Mouse (Mus musculus) layer of hippocampus, adult 2 months (tissue): ENCODE results near the gene Ptpn7. TPM values are rescaled to one million over a fixed set of nuclear protein-coding genes. Genes with fewer than 3 reads are reported as not detected.

ENCODE experiments used
- DNase-seq, 2 experiments: peaks; one replicate each; pipeline ENCODE4 v3.0.0; 2022; ENCODE audit warnings: low spot score in 2 of 2
- H3K27ac ChIP-seq: fragments of 200-600 bp; 2 replicates; pipeline ENCODE4 v1.8.1; 2022
- H3K4me3 ChIP-seq: fragments of 200-600 bp; 2 replicates; pipeline ENCODE4 v1.8.1; 2022; ENCODE audit warnings: mild to moderate bottlenecking
- CTCF ChIP-seq: fragments of 200-600 bp; conservative IDR thresholded peaks from 2 replicates; pipeline ENCODE4 v1.8.1; 2022; ENCODE audit warnings: antibody characterized with exemption, mild to moderate bottlenecking, moderate library complexity
- total RNA-seq, 2 experiments: library from RNA; stranded (reverse); gene quantifications; 2 replicates each; pipeline ENCODE4 v1.2.3; 2021

Gene Ptpn7
- total RNA-seq, 2 experiments from 2014 or later: not detected

DNA sequence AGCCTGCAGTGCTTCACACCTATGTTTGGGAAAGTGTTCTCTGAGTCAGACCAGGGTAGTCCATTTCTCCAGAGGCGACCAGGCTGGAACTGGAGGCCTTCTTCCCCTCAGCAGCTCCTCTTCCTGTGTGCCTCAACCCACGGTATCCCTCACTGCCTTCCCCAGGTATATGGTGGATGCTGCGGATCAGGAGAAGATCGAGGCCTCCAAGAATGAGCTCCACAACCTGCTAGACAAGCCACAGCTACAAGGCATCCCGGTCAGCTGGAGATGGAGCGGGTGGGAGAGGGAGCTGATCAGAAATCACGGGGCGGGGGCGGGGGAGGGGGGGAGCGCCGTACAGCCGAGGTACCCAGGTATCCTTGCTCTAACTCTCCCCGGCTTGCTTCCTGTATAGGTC, 21.5 kb downstream of the Ptpn7 start:
- peak overlapping the region; percentile 93 for H3K27ac ChIP-seq
- DNase-seq: no peak
- H3K4me3 ChIP-seq: peak overlapping the region; percentile 55; the same call in 1 of the 2 replicates
- TF ChIP-seq CTCF: no peak

DNA sequence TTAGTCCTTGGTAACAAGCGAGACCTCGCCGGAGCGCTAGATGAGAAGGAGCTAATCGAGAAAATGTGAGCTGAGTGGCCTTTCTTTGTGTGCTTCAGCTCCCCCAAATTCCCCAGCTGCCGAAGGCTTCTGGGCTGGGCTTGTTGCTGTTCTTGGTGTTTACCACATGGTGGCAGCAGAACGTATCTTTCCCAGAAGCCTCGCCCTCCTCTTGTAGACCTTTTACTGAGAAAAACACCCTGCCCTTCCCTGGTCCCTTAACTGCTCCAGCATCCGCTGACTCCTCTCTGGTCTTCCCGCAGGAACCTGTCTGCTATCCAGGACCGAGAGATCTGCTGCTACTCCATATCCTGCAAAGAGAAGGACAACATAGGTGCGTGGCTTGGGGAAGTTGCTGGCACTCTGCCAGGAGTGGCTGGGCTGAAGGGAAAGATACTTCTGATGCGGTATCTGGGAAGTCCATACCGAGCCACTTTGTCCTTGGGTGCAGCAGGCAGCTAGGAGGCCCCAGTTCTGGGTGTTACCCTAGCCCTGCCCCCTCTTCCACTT, 22.0 kb downstream of the Ptpn7 start:
- DNase-seq: peak; percentile 77 to 89
- H3K27ac ChIP-seq: peak overlapping the region; percentile 93
- H3K4me3 ChIP-seq: peak overlapping the region; percentile 55
- peak; percentile 97 for TF ChIP-seq CTCF

DNA sequence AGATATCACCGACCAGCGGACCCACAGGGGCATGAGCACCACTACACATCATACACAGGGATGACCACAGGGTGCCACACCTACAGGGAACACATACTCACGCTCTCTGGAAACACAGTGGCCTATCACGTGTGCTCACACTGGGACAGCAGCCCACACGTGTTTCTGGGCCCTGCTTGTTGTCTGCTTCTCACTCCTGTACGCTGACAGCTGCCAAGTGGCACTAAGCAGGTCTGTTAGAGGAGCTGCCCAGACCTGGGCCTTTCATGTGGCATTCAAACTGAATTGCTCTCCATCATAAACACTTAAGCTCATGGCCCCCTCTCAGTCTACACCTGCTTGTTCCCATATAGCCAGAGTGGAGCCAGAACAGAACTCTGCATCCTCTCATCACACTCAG, 23.8 kb downstream of the Ptpn7 start:
- no peak overlapping the region for H3K4me3 ChIP-seq
- H3K27ac ChIP-seq: peak overlapping the region; percentile 93
- no peak for TF ChIP-seq CTCF
- no peak for DNase-seq

DNA sequence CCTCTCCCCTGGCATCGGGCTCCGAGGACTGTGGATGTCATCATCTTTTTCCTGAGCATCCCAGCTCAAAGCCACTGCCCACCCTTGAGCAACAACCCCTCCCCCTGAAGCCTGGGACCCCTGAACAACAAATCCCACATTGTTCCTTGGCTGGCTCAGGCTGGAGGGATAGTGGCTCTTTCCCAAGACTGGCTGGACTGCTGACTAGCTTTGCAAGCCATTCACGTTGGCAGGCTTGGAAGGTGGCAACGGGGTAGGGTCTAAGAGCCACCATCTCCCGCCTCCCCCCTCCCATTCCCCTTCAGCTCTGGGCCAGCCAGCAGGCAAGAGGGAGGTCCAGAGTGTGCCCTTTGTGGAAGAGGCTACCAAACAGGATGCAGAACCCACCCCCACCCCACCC, 26.1 kb downstream of the Ptpn7 start:
- peak; percentile 57 to 84 for DNase-seq
- Histone ChIP-seq H3K4me3 (no peak overlapping the region; the same call in 1 of the 2 replicates), H3K27ac (peak overlapping the region; percentile 93)
- no peak for TF ChIP-seq CTCF

DNA sequence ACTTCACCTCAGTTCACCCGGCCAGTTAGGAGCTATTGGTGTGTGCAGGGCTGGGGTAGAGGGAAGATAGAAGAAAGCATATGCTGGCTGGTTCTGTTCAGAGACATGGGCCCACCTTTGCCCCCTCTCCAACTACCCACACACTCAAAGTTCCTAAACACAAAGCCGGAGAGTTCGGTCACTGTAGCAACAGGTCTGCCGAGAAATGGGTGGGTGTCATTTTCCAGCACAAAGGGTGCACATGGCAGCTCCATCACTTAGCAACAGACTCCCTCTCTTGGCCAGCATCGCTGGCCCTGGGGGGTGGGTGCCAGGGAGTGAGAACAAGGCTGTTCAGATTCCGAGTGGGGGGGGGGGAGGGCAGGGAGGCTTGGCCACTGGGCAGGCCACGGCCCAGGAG, 26.6 kb downstream of the Ptpn7 start:
- no peak for TF ChIP-seq CTCF
- H3K27ac ChIP-seq: peak overlapping the region; percentile 93

DNA sequence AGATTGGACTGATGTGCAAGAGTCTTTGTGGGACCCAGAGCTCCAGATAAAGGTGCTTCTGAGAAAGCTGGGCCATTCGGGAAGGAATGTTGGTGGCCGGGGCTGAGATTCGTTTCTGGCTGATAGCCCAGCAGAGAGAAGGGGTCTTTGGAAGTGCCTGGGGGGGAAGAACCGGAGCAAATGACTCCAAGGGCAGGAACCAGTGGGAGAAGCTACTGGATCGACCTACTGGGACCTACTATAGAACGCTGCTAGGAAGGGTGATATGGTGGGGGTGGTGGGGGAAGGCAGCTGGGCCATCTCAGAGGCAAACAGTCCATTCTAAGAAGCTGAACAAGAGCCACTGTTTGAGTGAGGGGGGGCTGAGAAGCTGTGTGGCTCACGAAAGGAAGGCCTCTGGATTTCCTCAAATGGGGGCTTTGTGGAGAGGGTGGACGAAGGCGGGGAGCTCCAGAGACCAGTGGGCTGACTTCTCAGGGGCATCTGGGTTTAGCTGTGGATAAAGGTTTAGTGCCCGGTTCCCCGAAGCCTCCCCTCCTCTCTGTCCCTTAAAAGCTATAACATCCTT, 27.1 kb downstream of the Ptpn7 start:
- Histone ChIP-seq H3K27ac (peak overlapping the region; percentile 93), H3K4me3 (peak overlapping the region; percentile 24)
- no peak for DNase-seq
- no peak for TF ChIP-seq CTCF

More for the DNA sequence above, 26.6 kb downstream of the Ptpn7 start:
- peak; percentile 66 to 79 for DNase-seq
- H3K4me3 ChIP-seq: peak overlapping the region; percentile 24; the same call in 1 of the 2 replicates

DNA sequence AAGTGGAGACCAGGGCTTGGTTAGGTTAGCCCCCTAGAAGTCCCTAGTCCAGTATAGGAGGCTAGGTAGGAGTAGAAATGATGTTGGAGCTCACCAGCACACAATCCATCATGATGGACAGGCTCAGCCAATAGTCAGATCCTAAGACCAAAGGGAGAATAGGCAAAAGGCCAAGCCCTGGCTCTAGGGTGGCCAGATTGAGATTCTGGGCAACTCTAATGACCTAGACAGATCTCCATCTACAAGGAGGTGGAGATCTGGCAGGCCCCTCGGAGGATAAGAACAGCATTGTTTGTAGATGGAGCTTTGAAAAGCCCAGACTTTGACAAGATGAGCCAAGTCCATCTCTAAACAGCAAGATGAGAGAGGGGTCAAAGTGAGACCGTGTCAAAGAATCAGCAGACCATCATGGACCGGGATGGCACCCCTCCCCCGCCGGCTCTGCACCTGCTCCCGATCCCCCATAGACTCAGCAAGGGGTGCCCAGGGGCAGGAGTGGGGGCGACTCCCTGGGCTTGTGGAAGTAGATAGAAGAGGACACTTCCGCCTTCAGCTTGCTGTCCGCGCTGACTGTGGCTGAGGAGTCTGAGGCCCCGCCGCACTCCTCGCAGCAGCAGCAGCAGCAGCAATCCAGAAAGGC, 28.0 kb downstream of the Ptpn7 start:
- H3K27ac ChIP-seq: peak overlapping the region; percentile 93

DNA sequence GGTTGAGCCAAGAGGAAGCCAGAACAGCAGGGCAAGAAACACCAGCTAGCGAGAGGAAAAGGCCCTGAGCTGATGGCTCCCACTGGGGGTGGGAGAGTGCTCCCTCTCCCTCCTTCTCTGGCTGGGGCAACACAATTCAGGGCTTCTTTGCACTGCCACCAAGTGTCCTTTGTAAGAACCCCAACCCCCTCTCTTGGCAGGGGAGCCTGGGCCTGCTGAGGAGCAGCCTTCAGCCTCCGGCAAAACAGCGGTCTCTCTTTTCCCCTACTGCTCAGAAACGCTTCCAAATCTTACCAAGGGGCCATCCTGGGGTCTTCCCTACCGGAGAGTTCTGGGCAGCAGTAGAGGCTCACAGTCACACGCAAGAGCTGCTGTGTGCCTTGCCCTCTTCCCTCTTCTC, 30.2 kb downstream of the Ptpn7 start:
- Histone ChIP-seq H3K4me3 (peak overlapping the region; percentile 35), H3K27ac (peak overlapping the region; percentile 93)
- DNase-seq: peak; percentile 62 to 84
- peak; percentile 21; the same call in 1 of the 2 replicates for TF ChIP-seq CTCF

More for the DNA sequence above, 28.0 kb downstream of the Ptpn7 start:
- no peak for DNase-seq
- H3K4me3 ChIP-seq: peak overlapping the region; percentile 8; the same call in 1 of the 2 replicates
- no peak for TF ChIP-seq CTCF

DNA sequence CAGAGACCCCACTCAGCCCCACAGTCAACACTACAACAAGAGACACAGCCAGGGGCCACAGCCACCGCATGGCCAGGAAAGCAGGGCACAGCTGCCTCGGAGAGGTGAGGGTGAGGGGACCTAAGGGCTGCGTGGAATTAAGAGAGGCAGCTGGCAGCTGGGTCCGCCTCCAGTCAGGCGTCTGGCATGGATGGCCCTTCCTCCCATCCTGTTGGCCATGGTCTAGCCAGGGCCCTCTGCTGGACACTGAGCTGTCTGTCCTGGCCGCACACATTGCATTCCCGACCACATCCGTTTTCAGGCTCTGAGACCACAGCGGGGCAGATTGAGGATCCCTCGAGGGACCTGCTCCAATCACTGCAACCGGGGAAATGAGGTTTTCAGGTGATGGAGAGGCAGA, 34.9 kb downstream of the Ptpn7 start, which contains the start of gene Gpr37l1:
Gpr37l1 (minus strand) TSS at position 247 of the 400 bp plus-strand sequence.
- TF ChIP-seq CTCF: peak; percentile 77
- peak within 1 kb of the TSS; percentile 90 for H3K27ac ChIP-seq
- peak in 1 of 2 experiments; percentile 64 for DNase-seq
- H3K4me3 ChIP-seq: peak within 1 kb of the TSS; percentile 54

DNA sequence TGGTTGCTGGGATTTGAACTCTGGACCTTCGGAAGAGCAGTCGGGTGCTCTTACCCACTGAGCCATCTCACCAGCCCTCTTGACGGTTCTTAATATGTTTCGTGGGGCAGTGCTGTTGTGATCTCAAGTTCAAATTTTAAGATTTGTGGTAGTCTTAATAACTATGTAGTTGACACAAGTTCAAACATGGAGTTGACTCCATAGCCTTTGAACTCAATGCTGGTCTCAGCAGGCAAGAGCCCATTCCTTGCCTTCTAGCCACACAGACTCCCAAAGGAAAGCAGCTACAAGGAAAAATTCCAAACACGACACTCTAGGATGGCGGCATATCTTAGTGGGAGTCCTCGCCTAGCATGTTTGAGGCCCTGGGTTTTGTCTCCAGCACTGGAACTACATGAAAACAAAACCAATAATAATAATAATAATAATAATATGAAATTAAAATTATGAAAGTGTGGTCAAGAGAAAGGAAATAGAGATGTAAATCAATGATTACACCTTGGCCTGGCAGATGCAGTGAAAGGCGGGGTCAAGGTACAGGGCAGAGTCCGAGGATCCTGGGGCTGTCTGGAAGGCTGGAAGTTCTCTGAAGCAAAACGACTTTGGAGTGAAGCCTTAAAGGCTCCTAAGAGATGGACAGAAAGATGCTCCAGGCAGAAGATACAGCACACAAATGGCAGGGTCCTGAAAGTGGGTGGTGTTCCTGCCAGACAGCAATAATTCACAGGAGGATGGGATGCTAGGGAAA, 36.1 kb downstream of the Ptpn7 start:
- TF ChIP-seq CTCF: no peak
- Histone ChIP-seq H3K27ac (peak overlapping the region; percentile 70; the same call in 1 of the 2 replicates), H3K4me3 (no peak overlapping the region)
- DNase-seq: no peak

DNA sequence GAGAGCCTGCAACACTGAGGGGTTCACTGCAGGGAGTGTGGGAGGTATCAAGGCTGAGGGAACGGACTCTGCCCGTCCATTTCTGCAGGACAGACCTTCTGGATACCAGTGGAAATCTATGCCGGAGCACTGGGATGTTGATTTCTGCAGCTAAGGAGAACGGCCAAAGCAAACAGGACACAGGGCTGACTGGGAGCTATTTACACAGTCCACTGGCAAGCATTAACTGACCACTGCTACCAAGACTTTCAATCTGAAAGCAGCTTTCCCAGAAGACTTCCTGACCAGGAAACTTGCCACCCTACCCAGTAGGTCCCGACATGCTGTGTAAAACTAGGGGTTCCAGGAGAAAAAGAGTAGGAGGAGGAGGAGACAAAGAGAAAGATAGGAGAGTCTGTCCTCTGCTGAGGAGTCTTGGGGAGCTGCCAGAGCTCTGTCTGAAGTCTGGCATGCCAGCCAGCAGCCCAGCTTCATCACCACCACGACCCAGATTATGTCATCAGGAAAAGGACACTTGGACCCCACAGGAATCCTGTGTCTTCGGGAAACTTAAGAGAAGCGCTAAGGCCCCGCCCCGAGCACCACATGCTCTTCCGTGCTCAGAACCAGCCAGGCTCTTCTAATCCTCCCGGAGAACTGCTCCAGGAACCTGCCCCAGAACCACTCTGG, 37.2 kb downstream of the Ptpn7 start:
- Histone ChIP-seq H3K4me3 (no peak overlapping the region), H3K27ac (peak overlapping the region; percentile 70)
- TF ChIP-seq CTCF: no peak
- no peak for DNase-seq

DNA sequence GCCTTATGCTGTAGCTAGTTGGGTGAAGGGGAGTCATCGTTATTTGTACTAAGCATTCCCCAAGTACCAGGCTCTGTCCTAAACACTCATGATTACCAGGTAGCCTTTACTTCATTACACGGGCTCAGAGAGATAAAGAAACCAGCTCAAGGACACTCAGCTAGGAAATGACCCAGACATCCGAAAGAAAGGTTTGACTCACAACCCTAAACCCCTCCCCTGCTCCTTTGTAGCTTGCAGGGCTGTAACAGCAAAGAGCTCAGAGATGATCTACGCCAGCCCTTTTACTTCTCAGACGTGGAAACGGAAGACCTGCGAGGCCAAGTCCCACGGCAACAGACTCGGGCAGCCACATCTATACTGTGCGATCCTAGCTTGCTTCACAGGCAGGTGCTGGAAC, 37.8 kb downstream of the Ptpn7 start:
- H3K4me3 ChIP-seq: no peak overlapping the region
- H3K27ac ChIP-seq: peak overlapping the region; percentile 70
- no peak for DNase-seq
- TF ChIP-seq CTCF: no peak

DNA sequence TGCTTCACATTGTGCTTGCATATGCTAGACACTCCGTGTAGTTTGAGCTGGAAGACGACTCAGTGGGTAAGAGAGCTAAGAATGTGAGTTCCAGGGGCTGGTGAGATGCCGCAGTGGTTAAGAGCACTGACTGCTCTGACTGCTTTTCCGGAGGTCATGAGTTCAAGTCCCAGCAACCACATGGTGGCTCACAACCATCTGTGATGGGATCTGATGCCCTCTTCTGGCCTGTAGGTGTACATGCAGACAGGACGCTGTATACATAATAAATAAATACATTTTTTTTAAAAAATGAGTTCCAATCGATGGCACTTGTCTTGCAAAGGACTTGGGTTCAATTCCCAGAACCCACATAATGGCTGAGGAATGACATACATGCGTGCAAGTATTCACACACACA, 38.7 kb downstream of the Ptpn7 start:
- H3K4me3 ChIP-seq: no peak overlapping the region
- no peak for DNase-seq
- peak; percentile 66 for TF ChIP-seq CTCF
- no peak overlapping the region for H3K27ac ChIP-seq
